Mouse (Mus musculus) spleen, postnatal 36 days (tissue): ENCODE data around the gene Chic1.

ENCODE experiments used
- DNase-seq, 2 experiments: peaks; one replicate each; pipeline ENCODE4 v3.0.0; 2022; ENCODE audit warnings: low spot score in 2 of 2, mixed read lengths in 1 of 2

Gene Chic1

DNA sequence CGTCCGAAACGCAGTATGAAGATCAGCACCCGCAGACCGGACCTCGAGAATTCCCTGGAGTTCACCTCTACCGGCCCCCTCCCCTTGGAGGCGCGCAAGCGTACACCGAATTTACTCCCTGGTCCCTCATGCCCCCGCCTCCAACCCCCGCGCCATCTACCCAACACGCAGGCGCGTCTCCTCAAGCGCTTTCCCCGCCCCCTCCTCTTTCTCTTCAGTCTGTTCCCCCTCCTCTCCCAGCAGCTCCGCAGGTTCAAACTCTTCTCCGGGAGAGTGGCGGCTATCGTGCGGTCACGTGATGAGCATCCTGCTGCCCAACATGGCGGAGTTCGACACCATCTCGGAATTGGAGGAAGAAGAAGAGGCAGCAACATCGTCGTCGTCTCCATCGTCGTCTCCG is at the start of gene Chic1:
TSS of gene Chic1 (plus strand) at position 190 of the 400 bp plus-strand sequence.
- DNase-seq, result peak; percentile 2 to 9

DNA sequence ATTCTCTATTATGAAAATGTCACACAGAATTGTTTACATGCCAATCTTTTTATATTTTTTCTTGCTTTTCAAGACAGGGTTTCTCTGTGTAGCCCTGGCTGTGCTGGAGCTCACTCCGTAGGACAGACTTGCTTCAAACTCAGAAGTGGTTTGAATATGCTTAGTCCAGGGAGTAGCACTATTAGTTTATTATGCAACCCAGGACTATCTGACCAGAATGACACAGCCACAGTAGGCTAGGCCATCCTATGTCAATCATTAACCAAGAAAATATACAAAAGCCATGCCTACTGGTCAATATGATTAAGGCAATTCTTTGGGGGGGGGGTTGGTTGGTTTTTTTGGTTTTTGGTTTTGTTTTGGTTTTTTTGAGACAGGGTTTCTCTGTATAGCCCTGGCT is 48.0 kb upstream of the Chic1 start:
- DNase-seq, result no peak

DNA sequence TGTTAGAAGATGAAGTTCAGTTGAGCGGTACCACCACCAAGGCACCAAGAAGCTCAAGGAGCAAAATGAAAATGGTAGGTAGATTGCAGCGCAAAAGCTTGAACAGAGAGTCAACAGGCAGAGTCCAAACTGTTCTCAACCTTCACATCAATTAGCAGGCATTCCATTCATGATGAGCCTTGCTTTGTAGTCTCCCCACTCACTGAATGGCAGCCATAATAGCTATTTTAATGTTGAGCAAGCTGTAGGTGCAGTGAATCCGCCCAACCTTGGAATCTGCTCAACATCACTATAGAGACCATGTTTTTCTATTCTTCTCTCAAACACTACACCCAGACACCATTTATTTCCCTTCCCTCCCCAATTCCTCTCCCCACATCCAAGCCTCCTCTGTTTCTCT is 44.6 kb upstream of the Chic1 start:
- no peak for DNase-seq

GRCm38 (mm10) chrX:103314146-103314545 is 42.1 kb upstream of the Chic1 start:
- DNase-seq, result no peak

GRCm38 (mm10) chrX:103321146-103321545 is 35.1 kb upstream of the Chic1 start, which contains the start of gene Cdx4:
Cdx4 (plus strand) TSS chrX:103321398.
- DNase-seq, result no peak

DNA sequence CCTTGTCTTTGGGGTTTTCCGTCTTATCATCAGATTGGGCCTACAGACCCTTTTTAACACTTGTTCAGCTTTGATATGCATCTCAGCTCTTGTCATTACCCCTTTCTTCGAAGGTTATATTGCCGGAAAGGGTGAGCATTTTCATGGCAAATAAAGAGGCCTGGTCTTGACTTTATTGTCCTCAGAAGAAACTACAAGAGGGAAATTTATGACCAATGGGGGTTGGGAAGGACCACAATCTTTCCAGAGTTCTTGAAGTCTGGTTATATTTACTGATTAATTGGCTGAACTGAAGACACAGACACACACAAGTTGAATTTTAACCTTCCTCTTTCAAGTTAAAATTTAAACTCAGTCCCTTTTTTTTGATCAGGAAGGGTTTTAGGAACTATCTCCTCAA is 30.4 kb upstream of the Chic1 start:
- no peak for DNase-seq

- DNase-seq, result no peak
Observed at GRCm38 (mm10) chrX:103329386-103329785, 26.9 kb upstream of the Chic1 start.

DNA sequence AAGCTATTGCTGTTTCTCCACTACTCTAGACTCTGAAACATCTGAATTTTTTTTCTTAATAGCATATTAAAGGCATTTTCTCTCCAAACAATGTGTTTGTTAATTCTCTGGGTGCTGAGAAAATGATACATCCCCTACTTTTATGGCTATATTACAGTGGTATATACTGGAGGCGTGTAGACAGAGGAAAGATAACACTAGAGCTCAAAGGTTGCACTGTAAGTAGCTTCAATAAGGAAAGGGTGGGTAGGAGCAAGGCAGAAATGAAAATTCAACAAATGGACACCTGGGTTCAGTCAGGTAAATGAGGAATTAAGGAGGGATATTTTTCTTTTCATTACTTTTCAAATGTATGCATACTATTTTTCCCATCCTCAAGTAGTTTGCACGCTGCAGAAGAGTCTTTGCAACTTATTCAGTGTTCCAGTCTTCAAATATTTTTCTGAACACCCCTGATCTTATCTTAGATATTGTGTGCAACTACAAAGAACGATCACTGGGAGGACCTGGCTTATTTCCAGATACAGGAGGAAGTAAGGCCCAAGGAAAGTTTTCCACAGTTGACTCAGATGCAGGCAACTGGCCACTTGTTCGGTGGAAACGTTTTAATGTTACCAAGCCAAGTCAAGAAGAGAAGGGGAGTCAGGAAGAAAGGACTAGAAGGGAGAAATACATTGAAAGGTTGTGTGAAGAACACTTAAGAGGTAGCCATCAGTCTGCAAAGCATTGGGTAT is 25.0 kb upstream of the Chic1 start:
- DNase-seq, result no peak

- no peak for DNase-seq
Observed at GRCm38 (mm10) chrX:103341369-103342113, 14.7 kb upstream of the Chic1 start.

- DNase-seq, result no peak
Observed at GRCm38 (mm10) chrX:103355784-103356183, 492 bp upstream of the Chic1 start.

- no peak for DNase-seq
Observed at GRCm38 (mm10) chrX:103356761-103357236, 523 bp downstream of the Chic1 start.

DNA sequence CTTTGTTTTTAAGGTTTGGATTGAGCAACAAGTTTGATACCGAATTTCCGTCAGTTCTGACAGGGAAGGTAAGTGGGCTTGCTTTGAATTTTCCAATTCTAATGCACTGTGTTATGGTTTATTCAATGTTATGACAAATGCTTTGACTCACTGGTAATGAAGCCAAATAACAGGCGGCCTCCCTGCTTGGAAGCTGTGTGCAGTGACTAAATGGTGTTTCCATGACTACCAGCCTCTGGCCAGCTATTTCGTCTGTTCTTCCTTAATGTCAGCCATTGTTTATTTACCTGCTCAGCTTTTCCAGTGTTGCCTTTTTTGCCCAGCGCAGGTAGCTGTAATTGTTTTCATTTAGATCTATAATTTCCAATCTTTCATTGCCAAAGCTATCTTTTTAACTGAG is 9.9 kb downstream of the Chic1 start:
- DNase-seq, result no peak

DNA sequence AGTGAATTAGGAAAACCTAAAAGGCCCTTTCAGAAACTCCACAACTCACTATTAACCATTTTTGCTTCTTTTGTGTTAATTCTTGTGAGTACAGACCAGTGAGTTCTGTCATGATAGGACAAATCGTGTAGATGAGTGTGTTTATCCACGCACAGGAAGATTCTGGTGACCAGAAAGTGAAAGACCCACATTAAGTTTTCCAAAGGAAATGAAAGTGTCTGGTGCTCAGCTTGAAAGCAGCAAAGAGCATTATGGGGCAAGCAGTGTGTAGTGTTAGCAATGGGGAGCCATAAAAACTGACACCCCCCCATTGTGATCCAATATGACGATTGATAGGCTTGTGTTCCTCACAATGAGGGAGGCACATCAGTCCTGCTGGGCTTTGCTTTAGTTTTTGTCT is 12.4 kb downstream of the Chic1 start:
- no peak for DNase-seq

- no peak for DNase-seq
Observed at GRCm38 (mm10) chrX:103371221-103371620, 14.9 kb downstream of the Chic1 start.

GRCm38 (mm10) chrX:103371627-103372026 is 15.4 kb downstream of the Chic1 start:
- no peak for DNase-seq

- no peak for DNase-seq
Observed at GRCm38 (mm10) chrX:103374250-103374649, 18.0 kb downstream of the Chic1 start.

GRCm38 (mm10) chrX:103384528-103384927 is 28.3 kb downstream of the Chic1 start:
- no peak for DNase-seq

DNA sequence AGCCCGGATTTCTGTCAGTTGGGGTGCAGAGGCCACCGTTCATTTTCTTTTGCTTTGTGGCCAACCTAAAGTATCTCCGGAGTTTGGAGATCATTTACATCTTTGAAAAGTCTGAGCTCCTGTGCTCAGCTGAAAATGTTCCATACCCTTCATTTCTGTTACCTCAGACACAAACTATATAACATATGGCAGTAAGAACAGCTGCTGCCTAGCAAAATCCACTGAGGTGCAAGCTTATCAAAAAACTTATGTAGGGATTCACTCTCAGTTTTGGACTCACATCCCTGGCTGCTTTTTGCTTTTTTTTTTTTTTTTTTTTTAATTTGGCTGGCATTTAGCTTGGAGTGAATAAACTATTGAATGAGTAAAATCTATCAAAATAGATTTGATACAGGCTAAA is 31.9 kb downstream of the Chic1 start:
- no peak for DNase-seq

DNA sequence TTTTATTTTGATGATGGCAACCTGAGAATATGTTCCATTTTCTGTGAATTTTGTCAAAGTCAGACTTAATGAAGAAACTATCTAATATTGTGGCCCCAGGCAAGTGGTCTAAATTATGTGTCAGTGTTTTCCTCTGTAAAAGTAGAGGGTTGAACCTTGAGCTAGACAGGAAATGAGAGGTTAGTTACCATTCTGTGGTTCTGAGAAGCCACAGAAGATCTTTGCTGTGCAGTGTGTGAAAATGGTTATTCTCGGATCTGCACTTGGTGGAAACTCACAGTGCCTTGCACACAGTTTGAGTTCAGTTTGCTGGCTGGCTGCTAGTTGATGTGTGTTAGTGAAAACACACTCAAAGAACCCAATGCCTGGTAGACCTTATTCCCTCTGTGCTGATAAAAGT is 37.6 kb downstream of the Chic1 start:
- DNase-seq, result no peak

DNA sequence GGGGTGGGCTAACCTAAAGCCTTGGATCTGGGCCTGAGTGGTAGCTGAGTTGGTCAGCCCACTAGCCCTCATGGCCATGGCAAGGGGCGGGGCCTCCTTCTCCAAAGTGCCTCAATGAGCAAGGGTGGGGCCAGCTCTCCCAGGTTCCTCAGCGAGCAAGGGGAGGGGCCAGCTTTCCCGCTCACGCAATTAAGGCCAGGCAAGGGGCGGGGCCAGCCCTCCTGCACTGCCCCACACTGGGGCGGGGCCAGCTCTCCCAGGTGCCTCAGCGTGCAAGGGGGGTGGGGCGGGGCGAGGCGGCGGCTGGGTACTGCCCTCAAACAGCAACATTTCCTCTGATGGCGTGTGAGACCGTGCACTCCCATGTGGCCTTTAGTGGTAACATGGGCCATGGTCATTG is 48.7 kb downstream of the Chic1 start:
- no peak for DNase-seq

DNA sequence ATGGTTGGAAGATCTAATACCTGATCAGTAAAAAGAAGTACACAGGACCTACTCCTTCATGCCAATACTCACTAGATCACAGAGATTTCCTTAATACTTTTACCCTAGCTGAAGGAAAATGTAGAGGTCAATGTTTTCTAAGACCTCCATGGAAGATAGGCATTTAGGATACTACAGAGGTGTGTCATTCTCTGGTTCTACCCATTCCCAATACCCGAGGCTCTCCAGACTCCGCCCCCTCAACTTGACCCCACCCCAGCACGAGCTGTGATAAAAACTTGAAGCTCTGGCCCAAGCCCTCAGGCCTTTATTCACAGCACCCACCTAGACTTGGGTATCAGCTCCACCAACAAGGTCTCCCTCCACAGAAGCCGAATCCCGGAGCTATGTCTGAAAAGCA is 57.9 kb downstream of the Chic1 start, which contains the start of gene Tsx:
TSS of gene Tsx (plus strand) at position 301 of the 400 bp plus-strand sequence.
- DNase-seq, result no peak

DNA sequence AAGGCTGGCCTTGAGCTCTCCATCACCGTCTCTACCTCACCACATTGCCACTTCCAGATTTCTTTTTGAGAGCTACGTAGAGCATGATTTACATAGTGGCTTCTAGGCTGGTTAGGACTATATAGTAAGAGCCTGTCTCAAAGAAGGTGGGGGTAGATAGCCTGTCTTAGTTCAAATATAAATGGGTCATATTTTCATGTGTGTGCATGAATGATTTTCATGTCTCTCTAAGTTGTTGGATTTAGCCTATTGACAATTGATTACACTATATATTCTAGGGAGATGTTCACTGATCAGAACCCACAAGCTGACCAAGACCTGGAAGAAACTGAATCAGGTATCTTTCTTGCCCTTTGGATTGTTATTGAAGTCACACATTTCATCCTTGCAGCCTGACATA is 65.4 kb downstream of the Chic1 start, which contains the start of gene Gm26992:
TSS of gene Gm26992 (plus strand) at position 301 of the 400 bp plus-strand sequence.
- no peak for DNase-seq

DNA sequence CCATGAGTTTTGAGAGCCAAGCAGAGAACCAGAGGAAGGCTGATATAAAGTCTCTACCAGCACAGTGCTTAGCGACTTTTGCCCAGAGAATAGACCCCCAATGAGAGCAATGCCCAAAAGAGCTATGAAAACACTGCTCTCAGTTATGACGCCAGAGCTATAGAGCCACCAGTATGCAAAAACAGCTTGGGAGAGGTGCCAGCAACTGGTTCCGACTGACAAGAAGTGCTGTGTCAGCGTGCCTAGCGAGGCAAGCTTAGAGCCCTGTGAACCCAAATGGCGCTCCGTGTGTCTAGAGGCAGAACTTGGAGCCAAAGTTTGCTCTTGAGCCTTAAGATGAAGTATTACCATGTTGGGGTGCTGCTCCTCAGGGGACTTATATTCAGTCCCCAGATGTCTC is 71.4 kb downstream of the Chic1 start:
- DNase-seq, result no peak
